Comparison of ENCODE assay signal across 16 mouse cellular contexts in the genomic region with DNA sequence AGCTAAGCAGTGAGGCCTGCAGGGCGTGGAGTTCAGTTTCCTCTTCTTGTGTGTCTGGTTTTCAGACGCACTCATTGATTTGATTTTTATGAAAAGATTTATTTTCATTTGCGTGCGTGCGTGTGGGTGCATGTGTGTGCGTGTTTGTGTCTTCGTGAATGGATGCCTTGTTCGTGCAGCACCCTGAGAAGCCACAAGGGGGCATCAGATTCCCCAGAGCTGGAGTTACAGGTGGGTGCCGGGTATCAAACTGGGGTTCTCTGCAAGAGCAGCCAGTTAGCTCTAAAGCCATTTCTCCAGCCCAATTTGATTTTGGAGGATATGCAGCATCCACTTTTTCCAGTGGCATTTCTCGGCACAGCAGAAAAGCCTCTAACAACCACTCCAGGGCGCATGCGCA.
"Had no signal": no experiment of that assay in that cellular context is flagged by ENCODE, and none has a peak within 500 bp of the region (broad histone marks: within the 10 kb centered on the region; RNA-seq: fewer than 3 reads in every experiment).

No protein-coding gene starts in this region.

- H3K4me1 ChIP-seq: lung, embryonic 15.5 days; megakaryocyte, embryonic 14.5 days; neural tube, embryonic 12.5 days; stomach, embryonic 15.5 days had no signal

- H3K27me3 ChIP-seq: lung, embryonic 15.5 days; megakaryocyte, embryonic 14.5 days; neural tube, embryonic 12.5 days; neural tube, embryonic 15.5 days; stomach, embryonic 15.5 days had no signal

- H3K27ac ChIP-seq: kidney, postnatal 0 days; layer of hippocampus, adult 2 months; left cerebral cortex, adult 2 months; liver, embryonic 14.5 days; lung, embryonic 15.5 days; midbrain, embryonic 10.5 days; neural tube, embryonic 12.5 days; neural tube, embryonic 15.5 days; stomach, embryonic 15.5 days had no signal

- H3K9ac ChIP-seq: liver, embryonic 14.5 days; lung, embryonic 15.5 days; neural tube, embryonic 12.5 days; neural tube, embryonic 15.5 days; stomach, embryonic 15.5 days had no signal

- H3K36me3 ChIP-seq: lung, embryonic 15.5 days; midbrain, embryonic 10.5 days; neural tube, embryonic 12.5 days; neural tube, embryonic 15.5 days; stomach, embryonic 15.5 days had no signal

- H3K9me3 ChIP-seq: lung, embryonic 15.5 days; neural tube, embryonic 12.5 days; neural tube, embryonic 15.5 days; stomach, embryonic 15.5 days had no signal

- H3K4me2 ChIP-seq: liver, embryonic 11.5 days; lung, embryonic 15.5 days; neural tube, embryonic 12.5 days; neural tube, embryonic 15.5 days; stomach, embryonic 15.5 days had no signal

- H3K4me3 ChIP-seq: layer of hippocampus, adult 2 months; left cerebral cortex, adult 2 months; lung, embryonic 15.5 days; megakaryocyte, embryonic 14.5 days; midbrain, embryonic 10.5 days; neural tube, embryonic 12.5 days; neural tube, embryonic 15.5 days; stomach, embryonic 15.5 days had no signal

- DNase-seq: kidney, adult 11 months; lung, adult 18-20 months; midbrain, embryonic 14.5 days; right cerebral cortex, postnatal 14 days; right cerebral cortex, postnatal 4 days had no signal
